Mouse (Mus musculus): Measurements from ENCODE around the gene Sptlc3.

DNA sequence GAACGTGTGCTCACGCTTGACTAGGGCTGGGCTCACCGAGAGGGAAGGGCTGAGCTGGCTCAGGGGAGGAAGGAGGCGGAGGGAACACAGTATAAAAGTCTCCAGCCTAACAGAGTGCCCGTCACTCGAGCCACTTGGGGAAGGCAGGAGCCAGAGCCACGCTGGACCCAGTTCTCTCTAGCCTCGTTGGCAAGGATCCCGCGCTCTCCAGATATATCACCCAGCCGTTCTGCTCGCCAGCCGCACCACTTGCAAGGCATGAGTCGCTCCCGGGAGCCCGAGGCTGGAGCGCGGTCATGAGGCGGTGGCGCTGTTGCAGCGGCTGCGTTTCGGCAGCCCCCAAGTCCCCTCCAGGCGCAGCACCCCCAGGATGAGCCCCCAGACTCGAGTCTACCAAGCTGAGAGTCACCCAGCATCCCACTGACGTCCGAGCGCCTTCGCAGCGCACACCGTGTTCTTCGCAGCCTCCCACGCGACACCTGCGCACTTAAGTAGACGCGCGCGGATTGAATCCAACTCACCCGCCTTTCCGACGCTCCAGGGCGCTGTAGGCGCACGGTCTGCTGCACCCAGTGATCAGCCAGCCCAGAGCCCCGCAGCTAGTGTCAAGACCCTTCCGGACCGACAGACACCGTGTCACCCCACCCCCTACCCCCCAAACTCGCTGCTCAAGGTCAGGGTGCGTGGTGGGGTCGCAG, 183.5 kb downstream of the Sptlc3 start:
- TF ChIP-seq MYOD1 (IDR thresholded peaks at IDR 0.05; ENCODE audit: control insufficient read depth, insufficient read length, low read depth) (no peak), CTCF (IDR thresholded peaks at IDR 0.05; ENCODE audit: control insufficient read depth, insufficient read depth, insufficient read length) (no peak)
